Mouse (Mus musculus) embryonic stem cell, embryonic (primary cell): Measurements from ENCODE around the gene Lyplal1.

Source experiments
- CTCF ChIA-PET, 4 experiments: fragments of 300-600 bp in 2 of 4; fragments of 350-600 bp in 2 of 4; sonication (Branson Sonifier 250); formaldehyde crosslinking; loops; one replicate each; lab custom pipeline; 2022; ENCODE audit warnings: inconsistent platforms in 2 of 4; lab: Charles Lee
- POLR2A ChIA-PET, 4 experiments: fragments of 300-600 bp in 2 of 4; fragments of 350-600 bp in 2 of 4; sonication (Branson Sonifier 250); formaldehyde crosslinking; loops; one replicate each; lab custom pipeline; 2022; ENCODE audit warnings: antibody characterized with exemption in 4 of 4, inconsistent platforms in 1 of 4; lab: Charles Lee

The Lyplal1 gene

DNA sequence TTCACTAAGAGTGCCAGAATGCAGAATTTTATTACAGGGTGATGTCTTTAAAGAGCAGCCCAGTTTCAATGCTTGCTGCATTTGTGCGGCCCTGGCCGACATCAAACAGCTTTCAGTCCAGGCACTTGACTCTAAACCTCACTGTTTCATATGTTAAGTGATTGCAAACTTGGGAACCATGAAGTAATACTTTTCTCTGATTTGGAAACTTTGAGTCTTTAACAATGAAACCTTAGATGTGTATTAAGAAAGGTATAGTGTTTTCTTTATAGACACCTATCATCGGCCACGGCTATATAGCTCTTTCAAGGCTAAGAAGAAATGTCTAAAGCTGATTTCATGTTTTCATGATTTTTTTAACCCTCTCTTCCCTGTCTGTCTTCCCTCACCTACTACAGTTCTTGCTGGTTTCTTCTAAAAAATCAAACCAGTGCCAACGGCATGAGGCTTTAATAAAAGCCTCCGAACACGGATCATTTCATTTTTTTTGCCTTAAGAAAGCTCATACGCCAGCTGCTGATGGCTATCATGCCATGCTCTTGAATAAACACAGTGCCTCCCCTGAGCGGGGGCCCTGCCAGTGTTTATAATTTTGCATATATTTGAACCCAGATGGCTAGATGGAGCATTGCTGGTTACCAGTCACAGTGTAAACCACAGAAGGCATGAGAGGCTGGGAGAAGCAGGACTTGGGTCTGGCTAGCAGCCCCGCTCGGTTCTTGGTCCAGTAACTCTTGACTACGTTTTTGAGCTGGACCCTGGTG is 63.6 kb downstream of the Lyplal1 start:
- ChIA-PET POLR2A (interaction anchor here in 1 of 4 experiments (1.5 kb wide), 1 partner anchor 17 kb away, joined by 3 read pairs; no protein-coding TSS in a partner anchor), CTCF (no interaction called here)

DNA sequence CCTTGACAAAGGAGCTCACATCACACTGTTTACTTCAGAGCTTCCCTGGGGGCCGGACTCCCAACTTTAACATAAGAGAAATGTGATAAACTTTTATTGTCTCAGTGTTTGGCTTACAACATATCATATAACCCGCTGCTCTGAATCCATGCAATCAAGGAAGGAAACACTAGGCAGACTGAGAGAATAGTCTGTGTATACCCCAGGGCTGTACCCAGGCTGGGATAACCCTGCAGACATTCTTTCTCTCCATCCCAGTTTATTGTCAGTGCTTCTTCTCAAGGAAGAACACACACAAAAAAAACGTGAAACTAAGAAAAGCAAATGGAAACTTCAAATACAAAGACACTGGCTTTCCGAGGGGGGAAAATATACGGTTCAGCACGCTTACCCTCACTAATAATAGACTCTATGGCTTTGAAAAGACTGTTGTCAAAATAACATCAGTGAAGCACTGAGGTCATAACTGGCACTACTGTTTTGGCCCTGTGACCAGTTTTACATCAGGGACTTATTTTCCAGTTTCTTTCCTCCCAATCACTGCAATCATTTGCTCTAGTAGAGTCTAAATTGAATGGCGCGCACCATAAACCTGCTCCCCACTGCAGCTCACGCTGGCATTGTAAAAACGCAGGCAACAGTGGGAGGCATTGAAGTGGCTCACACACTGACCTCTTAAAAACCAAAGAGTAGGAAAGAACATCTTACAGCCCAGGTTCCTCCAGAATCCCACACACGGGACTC is 73.2 kb downstream of the Lyplal1 start:
- POLR2A ChIA-PET: no interaction called here
- CTCF ChIA-PET: no interaction called here

DNA sequence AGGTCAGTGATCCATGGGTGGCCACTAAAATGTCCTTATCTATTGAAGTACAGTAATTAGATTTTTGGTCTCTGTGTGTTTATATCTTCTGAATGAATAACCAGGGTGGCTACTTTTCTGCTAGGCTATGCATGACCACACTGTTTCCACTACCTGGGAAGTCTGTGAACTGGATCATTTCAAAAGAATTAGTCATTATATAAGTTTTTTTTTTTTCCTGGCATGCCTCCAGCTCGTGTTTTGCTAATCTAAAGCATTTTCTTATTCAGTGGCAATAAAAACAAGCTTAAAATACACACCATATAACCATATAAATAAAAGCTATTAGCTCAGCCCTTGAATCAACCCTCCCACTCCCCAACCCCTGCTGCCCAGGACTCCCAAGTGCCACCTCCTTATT is 75.3 kb downstream of the Lyplal1 start:
- ChIA-PET POLR2A (no interaction called here), CTCF (interaction anchor here in 1 of 4 experiments (0.6 kb wide), 2 partner anchors 64 to 449 kb away, joined by 3 to 12 read pairs; no protein-coding TSS in a partner anchor)
